Mouse (Mus musculus): ENCODE results near the gene Frem3.

DNA sequence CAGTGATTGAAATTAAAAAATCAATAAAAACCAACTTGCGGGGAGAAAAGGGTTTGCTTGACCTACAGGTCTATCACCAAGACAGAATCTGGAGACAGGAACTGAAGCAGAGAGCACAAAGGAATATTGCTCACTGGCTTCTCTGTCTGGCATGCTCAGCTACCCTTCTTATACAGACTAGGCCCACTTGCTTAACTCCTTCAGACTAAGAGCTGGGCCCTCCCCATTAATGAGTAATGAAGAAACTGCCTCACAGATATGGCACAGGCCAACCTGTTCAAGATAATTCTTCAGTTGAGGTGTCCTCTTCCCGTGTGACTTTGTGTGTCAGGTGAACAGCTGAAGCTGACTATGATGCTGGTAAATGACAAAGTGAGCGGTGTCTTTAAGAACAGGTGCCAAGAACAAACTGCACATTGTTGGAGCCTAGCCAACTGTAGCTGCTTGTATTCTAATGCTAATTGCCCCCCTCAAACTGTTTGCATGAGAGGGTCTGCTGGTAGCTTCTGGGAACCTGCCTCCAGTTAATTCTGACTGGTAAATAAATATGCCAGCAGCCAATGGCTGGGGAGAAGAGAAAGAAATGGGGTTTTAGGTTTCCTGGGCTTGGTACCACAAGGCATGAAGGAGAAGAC lies 46.6 kb upstream of the Frem3 start:
- TF ChIP-seq EP300 (IDR thresholded peaks at IDR 0.05) (no peak), CTCF (IDR thresholded peaks at IDR 0.05) (no peak)

All from lung, postnatal 0 days (tissue).